Mouse (Mus musculus): ENCODE results near the gene Sox5. TPM values are rescaled to one million over a fixed set of nuclear protein-coding genes. Genes with fewer than 3 reads are reported as not detected.
A peak's percentile ranks its signal among the peaks of the same experiment; 100 is the strongest.

Sox5 gene
- polyA plus RNA-seq, 1 experiment from 2014 or later, result 55.3 TPM

DNA sequence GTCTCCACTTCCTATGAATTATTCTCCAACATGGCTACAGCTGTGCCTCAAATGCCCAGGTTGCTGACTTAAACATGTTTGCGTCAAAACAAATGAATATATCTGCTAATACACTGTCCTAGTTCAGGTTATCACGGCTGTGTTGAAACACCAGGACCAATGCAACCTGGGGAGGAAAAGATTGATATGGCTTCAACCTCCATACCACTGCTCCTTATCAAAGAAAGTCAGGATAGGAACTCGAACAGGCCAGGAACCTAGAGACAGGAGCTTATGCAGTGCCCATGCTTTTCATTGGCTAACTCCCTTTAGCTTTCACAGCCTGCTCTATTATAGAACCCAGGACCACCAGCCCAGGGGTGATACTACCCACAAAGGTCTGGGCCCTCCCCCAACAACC lies 606.2 kb downstream of the Sox5 start:
- Histone ChIP-seq H3K27ac (no peak overlapping the region), H3K9ac (no peak overlapping the region), H3K27me3 (no peaks in the 10 kb centered on the region), H3K4me3 (no peak overlapping the region), H3K4me1 (peaks cover 21% of the 10 kb centered on the region; the same call in 1 of the 2 replicates), H3K4me2 (replicated peaks) (no peak overlapping the region), H3K9me3 (no peaks in the 10 kb centered on the region), H3K36me3 (no peaks in the 10 kb centered on the region)
- no peak for ATAC-seq (ENCODE audit: insufficient number of reproducible peaks, insufficient read depth, low FRiP score, low TSS enrichment)
- 90% methylated on average over 3 of the region's 3 CpGs for WGBS

DNA sequence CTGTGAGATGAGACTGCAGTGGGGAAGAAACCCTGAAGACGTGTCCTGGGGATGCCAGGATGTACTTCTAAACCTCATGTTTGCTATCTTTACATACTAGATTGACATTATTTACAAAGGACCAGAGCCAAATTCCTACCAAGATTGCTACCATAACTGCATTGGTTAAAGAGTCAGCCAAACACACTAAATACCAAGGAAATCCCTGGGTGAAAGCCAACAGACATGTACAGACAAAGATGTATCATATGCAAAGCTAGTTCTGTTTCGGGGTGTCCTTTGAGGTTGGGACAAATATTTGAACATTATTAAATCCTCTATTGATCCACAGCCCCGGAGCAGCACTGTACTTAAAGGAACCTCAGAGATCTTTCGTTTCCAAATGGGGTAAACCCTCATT lies 611.2 kb downstream of the Sox5 start:
- H3K4me3 ChIP-seq, result no peak overlapping the region
- no peak overlapping the region for H3K27ac ChIP-seq
- WGBS, result 77% methylated on average over 4 of the region's 4 CpGs

DNA sequence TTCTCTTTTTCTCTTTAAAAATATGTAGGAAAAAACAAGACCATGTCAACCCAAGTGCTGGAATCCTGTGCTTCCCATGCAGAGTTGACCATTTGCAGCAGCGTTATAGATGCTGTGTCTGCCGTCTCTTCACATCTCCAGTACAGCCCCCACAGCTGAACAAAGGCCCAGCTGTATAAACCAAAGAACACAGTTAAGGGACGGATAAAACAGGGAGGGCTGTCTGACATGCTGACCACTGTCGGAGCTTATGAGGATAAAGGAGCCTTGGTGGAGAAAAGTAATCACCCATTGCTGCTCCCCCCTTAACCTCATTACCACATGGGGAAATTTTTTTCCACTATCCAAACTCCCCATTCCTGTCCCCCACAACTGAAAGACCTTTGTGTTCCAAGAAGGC lies 612.0 kb downstream of the Sox5 start:
- no peaks in the 10 kb centered on the region for H3K36me3 ChIP-seq
- ATAC-seq (ENCODE audit: insufficient number of reproducible peaks, insufficient read depth, low FRiP score, low TSS enrichment), result no peak
- H3K4me2 ChIP-seq (replicated peaks), result no peak overlapping the region
- no peak overlapping the region for H3K9ac ChIP-seq
- no peaks in the 10 kb centered on the region for H3K9me3 ChIP-seq
- no peaks in the 10 kb centered on the region for H3K27me3 ChIP-seq
- no peak overlapping the region for H3K4me3 ChIP-seq
- WGBS, result 19% methylated on average over 4 of the region's 4 CpGs
- peaks cover 42% of the 10 kb centered on the region for H3K4me1 ChIP-seq
- H3K27ac ChIP-seq, result 0 out of 2 replicates have a peak overlapping the region, but pooled peaks have one; percentile 9

More for the DNA sequence above, 611.2 kb downstream of the Sox5 start:
- Histone ChIP-seq H3K9ac (no peak overlapping the region), H3K4me2 (replicated peaks) (no peak overlapping the region), H3K9me3 (no peaks in the 10 kb centered on the region), H3K4me1 (peaks cover 42% of the 10 kb centered on the region), H3K27me3 (no peaks in the 10 kb centered on the region), H3K36me3 (no peaks in the 10 kb centered on the region)
- no peak for ATAC-seq (ENCODE audit: insufficient number of reproducible peaks, insufficient read depth, low FRiP score, low TSS enrichment)

GRCm38 (mm10) chr6:144168696-144169476 lies 612.9 kb downstream of the Sox5 start:
- no peak overlapping the region for H3K4me2 ChIP-seq (replicated peaks)
- H3K4me1 ChIP-seq, result peaks cover 33% of the 10 kb centered on the region
- no peaks in the 10 kb centered on the region for H3K9me3 ChIP-seq
- H3K27ac ChIP-seq, result no peak overlapping the region
- no peak overlapping the region for H3K9ac ChIP-seq
- H3K36me3 ChIP-seq, result no peaks in the 10 kb centered on the region
- no peak for ATAC-seq (ENCODE audit: insufficient number of reproducible peaks, insufficient read depth, low FRiP score, low TSS enrichment)
- no peak overlapping the region for H3K4me3 ChIP-seq
- no peaks in the 10 kb centered on the region for H3K27me3 ChIP-seq
- 57% methylated on average over 12 of the region's 12 CpGs for WGBS

- H3K9me3 ChIP-seq, result no peaks in the 10 kb centered on the region
- H3K27me3 ChIP-seq, result no peaks in the 10 kb centered on the region
- no peak for ATAC-seq (ENCODE audit: insufficient number of reproducible peaks, insufficient read depth, low FRiP score, low TSS enrichment)
- 95% methylated on average over 7 of the region's 7 CpGs for WGBS
- no peaks in the 10 kb centered on the region for H3K36me3 ChIP-seq
- no peak overlapping the region for H3K27ac ChIP-seq
- peaks cover 33% of the 10 kb centered on the region for H3K4me1 ChIP-seq
- H3K4me3 ChIP-seq, result no peak overlapping the region
- H3K4me2 ChIP-seq (replicated peaks), result no peak overlapping the region
- no peak overlapping the region for H3K9ac ChIP-seq
Measured at GRCm38 (mm10) chr6:144167058-144167457, 614.7 kb downstream of the Sox5 start.

GRCm38 (mm10) chr6:144166651-144167050 lies 615.1 kb downstream of the Sox5 start:
- peaks cover 33% of the 10 kb centered on the region for H3K4me1 ChIP-seq
- no peaks in the 10 kb centered on the region for H3K36me3 ChIP-seq
- no peak overlapping the region for H3K4me3 ChIP-seq
- H3K9me3 ChIP-seq, result no peaks in the 10 kb centered on the region
- no peaks in the 10 kb centered on the region for H3K27me3 ChIP-seq
- no peak for ATAC-seq (ENCODE audit: insufficient number of reproducible peaks, insufficient read depth, low FRiP score, low TSS enrichment)
- H3K9ac ChIP-seq, result no peak overlapping the region
- H3K4me2 ChIP-seq (replicated peaks), result no peak overlapping the region
- WGBS, result 58% methylated on average over 8 of the region's 8 CpGs
- H3K27ac ChIP-seq, result peak overlapping the region; percentile 73

- H3K4me1 ChIP-seq, result peaks cover 33% of the 10 kb centered on the region
- peak; percentile 69; the same call in 1 of the 2 replicates for ATAC-seq (ENCODE audit: insufficient number of reproducible peaks, insufficient read depth, low FRiP score, low TSS enrichment)
- 6% methylated on average over 8 of the region's 8 CpGs for WGBS
- no peaks in the 10 kb centered on the region for H3K9me3 ChIP-seq
- H3K9ac ChIP-seq, result peak overlapping the region; percentile 12; the same call in 1 of the 2 replicates
- H3K4me2 ChIP-seq (replicated peaks), result peak overlapping the region; percentile 36
- no peaks in the 10 kb centered on the region for H3K36me3 ChIP-seq
- H3K27me3 ChIP-seq, result no peaks in the 10 kb centered on the region
- no peak overlapping the region for H3K4me3 ChIP-seq
- H3K27ac ChIP-seq, result peak overlapping the region; percentile 73
Measured at GRCm38 (mm10) chr6:144166104-144166503, 615.7 kb downstream of the Sox5 start.

GRCm38 (mm10) chr6:144163501-144163900 lies 618.3 kb downstream of the Sox5 start:
- 84% methylated on average over 9 of the region's 9 CpGs for WGBS
- no peak for ATAC-seq (ENCODE audit: insufficient number of reproducible peaks, insufficient read depth, low FRiP score, low TSS enrichment)

GRCm38 (mm10) chr6:144158637-144159036 lies 623.1 kb downstream of the Sox5 start:
- no peaks in the 10 kb centered on the region for H3K36me3 ChIP-seq
- WGBS, result 95% methylated on average over 12 of the region's 12 CpGs

More at GRCm38 (mm10) chr6:144163501-144163900, 618.3 kb downstream of the Sox5 start:
- no peak overlapping the region for H3K4me2 ChIP-seq (replicated peaks)
- no peaks in the 10 kb centered on the region for H3K9me3 ChIP-seq
- H3K4me3 ChIP-seq, result no peak overlapping the region
- H3K9ac ChIP-seq, result no peak overlapping the region
- H3K27me3 ChIP-seq, result no peaks in the 10 kb centered on the region
- no peak overlapping the region for H3K27ac ChIP-seq
- no peaks in the 10 kb centered on the region for H3K36me3 ChIP-seq
- peaks cover 17% of the 10 kb centered on the region for H3K4me1 ChIP-seq

GRCm38 (mm10) chr6:144154892-144155424 lies 626.8 kb downstream of the Sox5 start:
- H3K9ac ChIP-seq, result no peak overlapping the region
- no peaks in the 10 kb centered on the region for H3K36me3 ChIP-seq
- H3K9me3 ChIP-seq, result no peaks in the 10 kb centered on the region
- H3K27me3 ChIP-seq, result no peaks in the 10 kb centered on the region
- H3K27ac ChIP-seq, result 0 out of 2 replicates have a peak overlapping the region, but pooled peaks have one; percentile 9
- WGBS, result 61% methylated on average over 9 of the region's 9 CpGs
- peaks cover 4% of the 10 kb centered on the region for H3K4me1 ChIP-seq
- ATAC-seq (ENCODE audit: insufficient number of reproducible peaks, insufficient read depth, low FRiP score, low TSS enrichment), result no peak
- H3K4me3 ChIP-seq, result no peak overlapping the region
- H3K4me2 ChIP-seq (replicated peaks), result no peak overlapping the region

More at GRCm38 (mm10) chr6:144158637-144159036, 623.1 kb downstream of the Sox5 start:
- Histone ChIP-seq H3K4me2 (replicated peaks) (no peak overlapping the region), H3K27ac (no peak overlapping the region), H3K27me3 (no peaks in the 10 kb centered on the region), H3K4me1 (peaks cover 4% of the 10 kb centered on the region), H3K4me3 (no peak overlapping the region), H3K9ac (no peak overlapping the region), H3K9me3 (no peaks in the 10 kb centered on the region)
- no peak for ATAC-seq (ENCODE audit: insufficient number of reproducible peaks, insufficient read depth, low FRiP score, low TSS enrichment)

DNA sequence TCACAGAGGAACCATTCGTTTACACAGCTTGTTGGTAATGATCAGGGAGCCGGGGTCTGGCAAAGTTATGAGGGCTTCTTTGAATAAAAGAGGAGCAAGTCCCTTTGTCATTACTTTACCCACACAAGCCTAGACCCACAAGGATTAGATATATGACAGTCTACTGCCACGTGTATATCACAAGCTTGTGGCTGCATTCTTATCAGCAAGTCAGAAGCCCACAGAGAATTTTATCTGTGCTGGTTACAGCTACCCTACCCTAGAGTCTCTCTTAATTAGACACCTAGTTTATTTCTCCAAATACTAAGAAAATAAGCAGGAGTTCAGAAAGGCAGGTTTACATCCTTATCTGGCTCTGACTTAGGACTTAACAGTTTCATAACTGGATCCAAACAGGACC lies 629.8 kb downstream of the Sox5 start:
- ATAC-seq (ENCODE audit: insufficient number of reproducible peaks, insufficient read depth, low FRiP score, low TSS enrichment), result no peak
- WGBS, result 28% methylated on average over 3 of the region's 3 CpGs
- no peaks in the 10 kb centered on the region for H3K36me3 ChIP-seq
- H3K27ac ChIP-seq, result no peak overlapping the region
- H3K4me2 ChIP-seq (replicated peaks), result no peak overlapping the region
- H3K27me3 ChIP-seq, result no peaks in the 10 kb centered on the region
- H3K4me3 ChIP-seq, result no peak overlapping the region
- peaks cover 4% of the 10 kb centered on the region for H3K4me1 ChIP-seq
- H3K9me3 ChIP-seq, result no peaks in the 10 kb centered on the region
- H3K9ac ChIP-seq, result no peak overlapping the region

DNA sequence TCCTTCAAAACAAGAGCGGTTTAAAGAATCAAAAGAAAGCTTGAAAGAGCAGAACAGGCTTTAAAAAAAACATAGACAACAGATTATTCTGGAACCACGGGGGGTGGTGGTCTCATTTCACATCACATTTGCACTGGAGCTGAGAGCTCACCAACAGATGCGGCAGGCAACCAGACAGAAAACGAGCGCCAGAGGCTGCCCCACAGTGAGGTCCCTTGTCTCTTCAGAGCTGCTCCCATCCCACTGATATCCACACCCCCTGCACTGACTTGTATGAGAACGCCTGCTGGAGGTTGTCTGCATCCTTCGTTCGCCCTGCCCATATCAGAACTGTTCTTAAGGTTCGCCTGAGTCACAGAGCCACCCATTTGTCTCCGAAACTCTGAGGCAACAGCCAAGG lies 630.7 kb downstream of the Sox5 start:
- no peak overlapping the region for H3K27ac ChIP-seq
- WGBS, result 56% methylated on average over 10 of the region's 10 CpGs

More for the DNA sequence above, 630.7 kb downstream of the Sox5 start:
- no peaks in the 10 kb centered on the region for H3K9me3 ChIP-seq
- H3K4me1 ChIP-seq, result peaks cover 4% of the 10 kb centered on the region
- no peak overlapping the region for H3K4me3 ChIP-seq
- ATAC-seq (ENCODE audit: insufficient number of reproducible peaks, insufficient read depth, low FRiP score, low TSS enrichment), result no peak
- no peak overlapping the region for H3K4me2 ChIP-seq (replicated peaks)
- H3K9ac ChIP-seq, result no peak overlapping the region
- H3K36me3 ChIP-seq, result no peaks in the 10 kb centered on the region
- H3K27me3 ChIP-seq, result no peaks in the 10 kb centered on the region

Measured in embryonic facial prominence, embryonic 12.5 days (tissue).